Mouse (Mus musculus) Muller cell, postnatal 12 days (primary cell): ENCODE data around the gene Sco2.

ENCODE experiments used
- DNase-seq: peaks from one replicate; pipeline ENCODE4 v3.0.0-alpha.2; 2015; ENCODE audit errors: inconsistent ontology term

The Sco2 gene

DNA sequence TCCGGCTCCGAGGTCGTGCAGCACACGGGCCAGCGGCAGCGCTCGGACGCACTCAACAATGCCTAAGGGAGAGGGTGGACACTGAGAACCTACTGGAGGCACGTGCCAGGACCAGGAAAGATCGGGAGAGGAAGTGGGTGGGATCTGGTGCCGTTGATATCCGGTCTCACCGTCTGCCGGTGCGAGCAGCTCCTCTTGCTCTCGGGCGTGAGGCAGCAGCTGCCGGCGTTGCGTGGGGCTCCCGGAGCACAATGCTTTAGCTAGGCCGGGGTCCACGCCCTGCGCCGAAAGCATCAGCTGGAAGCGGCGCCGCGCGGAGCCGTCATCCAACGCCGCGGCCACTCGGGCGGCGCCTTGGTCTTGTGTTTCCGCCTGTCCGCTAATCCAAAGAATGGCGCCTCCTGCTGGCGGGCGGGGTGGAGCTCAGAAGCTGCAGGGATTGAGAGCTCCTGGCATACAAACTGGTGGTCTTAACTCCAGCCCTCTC is at the start of gene Sco2:
Sco2 (minus strand) TSS at position 85 of the 487 bp plus-strand sequence.
- peak; percentile 93 for DNase-seq

DNA sequence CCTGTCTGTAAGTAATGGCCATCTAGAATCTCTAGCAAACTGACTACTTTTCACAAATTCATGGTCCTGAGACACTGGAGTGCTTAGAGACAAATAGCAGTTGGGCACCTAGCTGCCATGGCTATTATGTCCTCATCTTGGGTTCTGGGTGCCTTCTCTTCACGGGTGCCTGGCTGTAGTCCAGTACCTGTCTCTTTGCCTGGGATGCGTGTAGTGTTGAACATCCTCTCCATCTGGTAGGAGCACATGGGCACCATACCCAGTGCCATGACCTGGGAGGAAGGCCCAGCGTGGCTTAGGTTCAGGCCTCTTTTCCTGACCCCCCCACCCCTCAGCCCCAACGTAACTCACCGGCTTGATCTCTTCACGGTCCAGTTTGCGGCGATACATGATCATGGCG is 48.3 kb upstream of the Sco2 start:
- DNase-seq = no peak

DNA sequence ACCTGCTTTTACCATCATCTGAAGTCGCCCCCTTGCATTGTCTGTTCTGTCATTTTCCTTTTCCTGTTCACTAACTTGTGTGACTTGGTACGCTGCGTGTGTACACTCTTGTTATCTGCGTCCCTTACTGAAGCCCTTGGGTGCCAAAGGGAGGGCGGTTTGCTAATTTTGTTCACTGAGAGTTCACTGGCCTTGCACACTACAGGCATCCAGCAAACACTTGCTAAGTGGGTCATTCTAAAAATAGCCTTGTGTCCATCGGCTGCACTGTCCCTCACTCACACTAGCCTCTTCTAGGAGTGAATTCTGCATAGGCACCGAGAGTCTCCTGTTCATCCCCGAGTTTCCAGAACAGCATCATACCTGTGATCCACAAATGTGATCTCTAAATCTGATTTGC is 41.6 kb upstream of the Sco2 start:
- DNase-seq = peak; percentile 7

DNA sequence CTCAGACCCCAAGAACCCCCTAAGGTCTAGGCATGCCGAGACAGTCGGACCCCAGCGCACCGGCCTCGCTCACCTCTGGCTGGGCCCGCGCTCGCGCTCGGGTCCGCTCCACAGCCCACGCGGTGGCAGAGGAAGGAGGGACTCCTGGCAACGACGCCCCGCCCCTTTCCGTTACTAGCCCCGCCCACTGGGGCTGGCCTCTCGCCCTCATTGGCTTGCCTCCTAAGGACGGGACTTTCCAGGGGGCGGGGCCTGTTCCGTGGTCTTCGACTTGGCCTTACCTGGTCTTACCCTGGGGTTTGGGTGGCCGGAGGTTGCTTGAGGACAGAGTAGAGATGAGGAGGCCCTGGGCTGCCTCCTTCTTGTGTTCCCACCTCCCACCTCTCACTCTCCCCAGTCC is 36.5 kb upstream of the Sco2 start, which contains the start of gene Syce3:
Syce3 (minus strand) TSS at position 386 of the 400 bp plus-strand sequence.
- no peak for DNase-seq

DNA sequence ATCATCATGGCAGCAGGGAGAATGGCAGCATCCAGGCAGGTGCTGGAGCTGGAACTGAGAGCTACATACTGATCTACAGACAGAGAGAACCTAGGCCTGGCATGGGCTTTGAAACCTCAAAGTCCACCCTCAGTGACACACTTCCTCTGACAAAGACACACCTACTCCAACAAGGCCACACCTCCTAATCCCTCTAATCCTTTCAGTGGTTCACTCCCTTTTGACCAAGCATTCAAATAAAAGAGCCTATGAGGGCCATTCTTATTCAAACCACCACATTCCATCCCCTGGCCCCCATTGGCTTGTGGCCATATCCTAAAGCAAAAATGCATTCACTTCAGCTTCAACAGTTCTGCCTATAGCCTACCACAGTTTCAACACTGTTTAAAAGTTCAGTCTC is 33.0 kb upstream of the Sco2 start:
- no peak for DNase-seq

DNA sequence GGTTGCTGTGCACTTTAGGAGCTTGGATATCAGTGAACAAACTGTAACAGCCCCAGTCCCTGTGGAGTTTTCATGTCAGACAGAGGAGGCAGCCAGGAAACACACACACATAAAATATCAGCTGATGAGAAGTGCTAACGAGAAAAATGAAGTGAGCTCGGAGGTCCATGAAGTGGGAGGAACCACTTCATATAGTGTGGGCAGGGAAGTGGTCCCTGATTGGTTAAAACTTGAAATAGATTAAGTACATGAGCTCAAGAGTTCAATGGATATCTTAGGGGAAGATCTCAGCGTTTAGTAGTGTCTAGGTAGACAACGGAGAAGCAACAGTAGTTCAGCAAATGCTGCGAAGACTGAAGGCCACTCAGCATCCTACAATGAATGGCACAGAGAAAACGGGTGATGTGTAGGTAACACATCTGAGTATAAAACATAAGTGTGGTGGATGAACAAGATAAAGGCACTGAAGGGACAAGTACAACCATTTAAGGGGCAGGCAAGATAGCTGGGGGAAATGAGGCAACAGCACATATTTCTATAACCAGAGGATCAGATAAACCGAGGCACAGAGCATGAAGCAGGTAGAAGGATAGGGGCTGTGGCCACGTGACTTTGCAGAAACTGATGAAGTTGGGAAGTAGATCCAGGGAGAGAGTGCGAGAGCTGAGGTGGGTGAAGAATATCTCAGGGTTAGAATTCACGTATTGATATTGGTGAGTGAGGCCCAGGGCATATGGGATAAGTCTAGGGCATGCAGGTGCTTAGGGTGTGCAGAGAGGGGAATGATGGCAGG is 31.4 kb upstream of the Sco2 start:
- no peak for DNase-seq

DNA sequence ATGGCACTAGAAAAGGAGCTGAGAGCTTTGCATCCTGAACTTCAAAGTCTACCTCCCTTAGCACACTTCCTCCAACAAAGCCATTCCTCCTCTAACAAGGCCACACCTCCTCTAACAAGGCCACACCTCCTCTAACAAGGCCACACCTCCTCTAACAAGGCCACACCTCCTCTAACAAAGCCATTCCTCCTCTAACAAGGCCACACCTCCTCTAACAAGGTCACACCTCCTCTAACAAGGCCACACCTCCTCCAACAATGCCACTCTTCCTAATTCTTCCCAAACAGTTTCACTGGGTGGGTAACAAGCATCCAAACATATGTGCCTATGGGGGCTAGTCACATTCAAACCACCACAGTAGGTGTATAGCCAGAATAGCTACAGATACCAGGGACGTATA is 28.8 kb upstream of the Sco2 start:
- DNase-seq = no peak

DNA sequence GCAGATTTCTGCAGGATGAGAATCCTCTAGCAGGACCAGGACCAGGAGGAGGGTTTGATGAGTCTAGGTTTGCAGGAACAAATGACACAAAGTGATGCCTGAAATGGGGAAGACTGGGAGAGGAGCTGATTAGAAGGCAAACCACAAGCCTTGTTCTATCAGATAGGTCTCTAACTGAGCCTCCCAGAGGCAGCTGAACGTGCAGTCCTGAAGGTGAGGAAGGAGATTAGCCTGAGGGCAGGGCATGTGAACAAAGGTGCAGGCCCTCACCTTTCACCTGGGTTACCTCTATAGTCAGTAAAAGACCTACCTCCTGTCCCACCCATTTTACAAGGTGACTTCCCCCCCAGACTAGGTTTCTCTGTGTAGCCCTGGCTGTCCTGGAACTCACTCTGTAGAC is 26.1 kb upstream of the Sco2 start:
- DNase-seq = no peak

DNA sequence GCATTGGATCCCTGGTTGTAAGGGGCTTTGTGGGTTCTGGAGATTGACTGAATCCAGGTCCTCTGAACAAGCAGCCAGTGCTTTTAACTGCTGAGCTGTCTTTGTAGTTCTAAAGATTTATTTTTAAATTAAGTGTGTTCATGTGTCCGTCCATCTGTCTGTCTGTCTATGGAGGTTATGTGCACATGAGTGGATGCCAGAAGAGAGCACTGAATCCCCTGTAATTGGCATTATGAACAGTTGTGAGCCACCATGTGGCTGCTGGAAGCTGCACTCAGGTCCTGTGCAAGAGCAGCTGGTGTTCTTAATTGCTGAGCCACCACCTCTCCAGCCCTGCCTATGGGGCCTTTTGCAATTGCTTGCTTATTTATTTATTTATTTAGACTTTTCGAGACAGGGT is 24.5 kb upstream of the Sco2 start:
- no peak for DNase-seq

DNA sequence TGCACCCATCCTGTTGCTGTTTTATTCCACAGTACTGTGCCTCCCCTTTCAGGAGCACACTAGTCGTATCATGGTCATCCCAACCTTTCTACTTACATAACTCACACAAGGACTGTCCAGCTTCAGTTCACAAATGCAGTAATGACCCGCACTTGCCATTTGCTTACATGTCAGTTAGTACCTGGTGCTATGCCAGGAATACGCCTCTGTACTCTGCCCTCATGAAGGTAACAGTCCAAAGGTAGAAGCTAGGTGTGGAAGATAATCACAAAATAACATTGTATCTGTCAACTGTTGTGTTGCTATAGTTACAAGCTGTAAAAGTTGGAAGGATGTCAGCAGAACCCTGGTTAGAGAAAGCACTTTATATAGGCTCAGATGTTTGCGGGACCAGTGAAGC is 23.2 kb upstream of the Sco2 start:
- no peak for DNase-seq

DNA sequence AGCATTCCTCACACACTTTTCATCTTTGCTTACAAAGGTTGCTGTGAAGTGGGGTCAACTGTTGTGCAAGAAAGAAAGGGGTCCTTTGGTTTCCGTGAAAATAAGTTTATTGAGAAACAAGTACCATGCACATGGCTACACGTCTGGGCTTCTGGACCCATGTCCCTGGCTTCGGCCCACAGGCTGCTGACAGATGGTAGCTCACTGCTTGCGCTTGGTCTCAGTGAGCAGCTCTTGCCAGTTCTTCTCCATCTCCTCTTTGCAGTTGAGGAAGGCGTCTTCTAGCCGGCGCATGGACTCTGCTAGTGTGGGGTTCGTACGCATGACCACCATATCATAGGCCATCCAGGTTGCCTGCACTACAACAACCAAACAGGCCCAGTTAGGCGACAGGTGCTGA is 16.4 kb upstream of the Sco2 start:
- DNase-seq = no peak

DNA sequence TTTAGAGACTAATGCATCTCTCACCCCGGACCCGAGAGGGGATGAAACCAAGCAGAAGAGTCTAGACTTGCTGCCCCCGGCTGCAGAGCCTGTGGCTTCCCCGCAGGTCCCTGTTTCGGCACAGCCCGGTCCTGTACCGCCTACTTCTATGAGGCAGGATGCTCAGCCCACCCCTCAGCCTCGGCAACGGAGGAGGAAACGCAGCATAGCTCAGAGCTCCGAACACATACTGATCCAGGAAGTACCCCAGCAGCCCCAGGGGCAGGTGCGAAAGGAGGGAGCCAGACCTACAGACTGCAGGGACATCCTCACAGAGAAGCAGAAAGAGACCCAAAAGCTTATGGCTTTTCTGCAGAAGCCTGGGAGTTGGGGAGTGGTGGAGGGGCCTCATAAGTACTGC is 13.5 kb upstream of the Sco2 start:
- DNase-seq = no peak

DNA sequence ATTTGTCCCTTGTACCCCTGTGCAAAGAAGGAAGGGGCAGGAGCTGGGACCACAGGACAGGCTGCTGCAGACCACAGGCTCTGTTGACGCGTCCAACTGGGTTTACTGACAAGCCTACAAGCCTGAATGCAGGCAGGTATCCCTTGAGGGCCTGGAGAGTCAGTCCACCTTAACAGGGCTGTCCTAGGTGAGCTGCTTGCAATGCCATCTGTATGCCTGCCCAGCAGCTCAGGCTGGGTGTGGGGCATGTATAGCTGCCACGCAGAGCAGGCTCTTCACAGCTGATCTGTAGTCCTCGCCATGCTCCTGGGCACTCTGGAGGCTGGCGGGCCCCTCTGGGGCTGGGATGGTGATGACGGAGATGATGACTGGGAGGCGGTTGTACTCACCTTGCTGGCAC is 11.0 kb upstream of the Sco2 start, which contains the start of gene Klhdc7b:
Klhdc7b (plus strand) TSS at position 301 of the 400 bp plus-strand sequence.
- no peak for DNase-seq

DNA sequence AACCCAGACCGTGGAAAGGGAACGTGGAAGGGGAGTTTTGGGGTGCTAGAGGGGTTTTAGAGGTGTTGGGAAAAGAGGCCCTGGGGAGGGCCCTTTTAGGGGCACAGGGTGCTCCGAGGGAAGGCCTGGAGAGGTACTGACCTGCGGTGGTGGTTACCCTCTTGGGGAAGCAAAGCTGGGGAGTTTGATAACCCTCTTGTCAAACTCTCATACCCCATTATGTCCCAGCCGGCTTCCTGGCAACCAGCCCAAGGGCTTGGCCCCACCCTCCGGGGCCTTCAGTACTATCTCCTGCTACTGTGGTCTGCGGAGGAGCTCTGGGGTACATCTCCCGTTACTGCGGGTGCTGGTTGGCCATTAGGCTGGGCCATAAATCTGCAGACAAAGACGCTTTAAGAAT is 5.8 kb upstream of the Sco2 start:
- no peak for DNase-seq

DNA sequence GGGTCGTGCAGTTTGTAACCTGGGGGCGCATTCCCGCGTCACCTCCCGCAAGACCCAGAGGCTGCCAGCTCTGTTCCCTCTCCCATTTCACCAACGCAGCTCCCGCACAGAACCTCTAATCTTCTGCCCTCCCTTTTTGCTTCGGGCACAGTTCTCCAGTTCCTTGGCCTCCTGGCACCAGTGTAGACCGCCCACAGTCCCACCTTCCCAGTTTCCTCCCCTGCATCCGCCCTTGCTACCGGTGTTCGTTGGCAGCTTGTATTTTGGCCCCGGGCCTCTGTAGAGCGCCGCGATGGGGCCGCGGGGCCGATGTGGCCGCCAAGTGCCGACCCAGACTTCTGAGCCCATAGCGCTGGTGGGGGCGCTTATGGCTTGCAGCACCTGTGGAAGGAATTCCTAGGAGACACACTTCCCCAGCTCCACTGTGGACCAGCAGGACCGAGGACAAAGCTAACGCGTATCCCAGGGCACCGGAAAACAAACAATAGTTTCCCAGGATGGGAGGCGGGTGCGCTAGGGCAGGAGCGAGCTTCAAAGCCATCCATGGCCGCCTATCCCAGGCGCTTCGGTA is 5.3 kb upstream of the Sco2 start, which contains the start of gene Odf3b:
Odf3b (minus strand) TSS at position 452 of the 571 bp plus-strand sequence.
- DNase-seq = peak; percentile 39

DNA sequence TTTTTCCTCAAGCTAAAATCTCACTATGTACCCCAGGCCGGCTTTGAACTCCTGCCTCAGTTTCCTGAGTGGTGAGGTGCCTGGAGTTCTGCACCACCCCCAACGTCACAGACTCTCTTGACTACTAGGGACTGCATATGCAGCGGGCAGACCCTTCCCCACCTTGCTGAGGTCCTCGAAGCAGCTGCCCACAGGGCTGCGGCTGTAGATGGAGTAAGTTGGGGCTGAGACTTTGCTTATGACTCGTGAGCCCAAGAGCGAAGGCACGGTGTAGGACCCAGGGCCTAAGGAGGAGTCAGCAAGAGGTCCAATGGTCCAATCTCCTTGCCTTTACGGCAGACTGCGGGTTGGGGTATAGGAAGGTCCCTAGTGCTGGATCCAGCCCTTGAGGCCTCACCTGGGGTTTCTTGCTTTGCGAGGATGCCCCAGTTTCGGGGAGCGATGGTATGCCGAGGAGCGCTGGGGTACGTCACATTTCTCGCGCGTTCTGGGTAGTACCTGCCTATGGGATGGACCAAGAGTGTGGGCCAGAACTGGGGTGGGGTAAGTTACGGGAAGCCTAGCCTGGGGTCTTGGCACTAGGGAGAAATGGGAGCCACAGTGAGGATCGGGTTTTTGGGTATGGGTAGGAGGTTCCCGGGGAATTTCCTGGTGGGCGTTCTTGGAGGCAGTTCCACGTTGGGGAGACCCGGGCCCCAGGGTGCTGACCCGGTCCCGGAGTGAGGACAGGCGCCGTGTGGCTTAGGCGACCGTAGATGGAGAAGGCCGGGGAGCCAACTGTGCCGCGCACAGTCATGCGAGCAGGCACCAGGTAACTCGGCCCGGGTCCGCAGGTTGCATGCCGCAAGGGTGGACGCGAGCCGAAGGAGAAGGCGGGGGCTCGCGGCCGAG is 4.5 kb upstream of the Sco2 start:
- DNase-seq = no peak

DNA sequence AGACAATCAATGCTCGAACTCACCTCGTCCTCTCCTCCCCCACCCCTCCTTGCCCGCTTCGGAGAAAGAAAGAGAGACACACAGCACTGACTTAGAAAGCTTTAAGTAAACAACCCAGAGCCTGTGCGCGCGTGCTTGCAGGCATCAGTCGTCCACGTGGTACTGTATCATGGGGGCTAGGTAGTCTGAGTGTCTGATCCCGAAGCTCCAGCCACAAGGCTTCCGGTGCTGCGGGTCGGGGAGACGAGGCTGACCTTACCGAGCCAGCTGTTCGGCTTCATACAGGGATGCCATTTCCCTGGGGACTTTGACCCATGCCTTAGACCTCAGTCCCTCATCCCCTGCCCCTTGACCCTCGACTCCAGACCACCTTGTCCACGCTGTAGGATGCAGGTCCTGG is 3.7 kb upstream of the Sco2 start:
- DNase-seq = no peak

DNA sequence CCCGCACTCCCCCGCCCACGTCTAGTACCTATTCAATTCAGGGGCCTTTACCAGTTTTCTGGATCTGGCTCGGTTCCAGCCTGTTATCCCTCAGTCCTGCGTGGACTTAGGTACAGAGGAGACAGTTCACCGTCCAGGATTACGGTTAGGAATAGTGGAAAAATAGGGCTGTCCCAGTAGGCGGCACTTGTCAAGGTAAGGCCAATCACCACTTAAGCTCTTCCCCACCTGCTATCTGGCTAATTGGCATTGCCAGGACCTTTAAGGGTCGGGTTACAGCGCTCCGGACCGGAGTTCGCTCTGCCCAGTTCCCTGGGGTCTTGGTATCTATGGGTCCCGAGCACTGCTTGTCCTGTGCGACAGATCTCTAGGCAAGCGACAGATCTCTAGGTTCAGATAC is 3.3 kb upstream of the Sco2 start, which contains the start of gene Tymp:
Tymp (minus strand) TSS at position 83 of the 400 bp plus-strand sequence.
- DNase-seq = no peak

DNA sequence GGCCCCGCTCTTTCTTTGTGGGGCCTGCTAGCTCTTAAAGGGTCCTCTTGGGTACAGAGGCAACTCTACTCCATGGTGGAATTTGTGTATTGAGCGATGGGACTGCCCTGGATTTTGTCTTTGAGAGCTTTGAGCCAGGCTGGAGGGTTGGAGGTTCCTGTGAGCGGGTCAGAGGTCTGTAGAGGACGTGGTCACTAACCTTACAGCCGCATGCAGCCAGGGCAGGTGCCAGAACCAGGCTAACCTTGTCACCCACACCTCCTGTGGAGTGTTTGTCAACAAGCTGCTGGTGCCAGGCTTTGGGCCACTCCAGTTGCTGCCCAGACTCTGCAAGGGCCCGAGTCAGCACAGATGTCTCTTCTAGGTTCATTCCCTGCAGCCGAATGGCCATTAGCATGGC is 2.4 kb upstream of the Sco2 start:
- no peak for DNase-seq

DNA sequence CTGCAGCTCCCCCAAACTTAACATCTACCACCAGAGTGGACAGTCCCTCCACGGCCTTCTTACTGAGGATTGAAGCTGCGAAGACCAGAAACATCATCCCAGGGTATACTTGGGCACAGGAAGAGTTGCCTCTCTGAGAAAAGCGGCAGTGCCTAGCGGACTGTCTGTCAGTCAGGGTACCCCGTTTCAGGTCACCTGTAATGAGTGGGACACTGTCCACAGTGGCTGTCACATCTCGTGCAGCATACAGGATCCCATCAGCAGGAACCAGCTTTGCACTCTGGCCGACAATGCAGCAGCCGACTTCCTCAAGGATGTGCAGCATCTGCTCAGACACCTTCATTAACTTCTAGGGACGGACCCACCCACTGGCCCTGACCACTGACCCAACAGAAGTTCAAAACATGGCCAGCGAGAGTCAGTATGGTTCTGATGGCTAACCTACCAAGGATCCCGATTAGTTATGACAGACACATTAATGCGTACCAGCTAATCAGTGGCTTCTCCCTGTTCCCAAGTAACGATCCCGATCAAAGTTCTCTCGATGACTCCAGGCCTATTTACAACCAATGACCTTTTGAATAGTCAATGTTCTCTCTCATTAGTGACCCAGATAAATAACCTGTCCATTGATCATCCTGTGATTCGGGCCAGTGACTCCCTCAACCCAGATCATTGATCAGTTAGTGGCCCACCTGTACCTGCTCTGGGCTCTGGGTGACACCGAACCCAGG is 1.3 kb upstream of the Sco2 start:
- no peak for DNase-seq

DNA sequence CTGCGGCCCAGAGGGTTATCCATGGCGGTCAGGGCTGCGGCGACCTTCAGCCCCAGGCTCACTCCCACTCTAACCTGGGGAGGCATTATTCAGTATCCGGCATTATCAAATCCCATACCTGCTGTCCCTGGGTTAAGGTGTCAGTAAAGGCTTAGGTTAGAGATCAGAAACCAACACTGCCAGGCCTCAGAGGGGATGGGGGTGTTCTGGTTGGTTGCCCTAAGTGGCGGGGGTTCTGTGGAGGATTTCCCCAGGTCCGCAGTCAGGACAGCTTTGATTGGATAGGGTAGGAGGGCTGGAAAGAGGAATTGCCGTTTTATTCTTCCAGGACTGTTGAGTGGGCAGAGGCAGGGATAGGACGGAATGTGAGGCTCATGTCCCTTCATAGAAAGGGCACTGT is 694 bp upstream of the Sco2 start:
- no peak for DNase-seq
